Mouse (Mus musculus) spleen, adult 2 months (tissue): ENCODE results near the gene U2af1. TPM values are rescaled to one million over a fixed set of nuclear protein-coding genes. Genes with fewer than 3 reads are reported as not detected.

Source experiments
- DNase-seq, 2 experiments: peaks; one replicate each; pipeline versions ENCODE4 v3.0.0 to v3.0.0-alpha.2; 2012 to 2021; ENCODE audit warnings: low spot score in 2 of 2, low read depth in 1 of 2
- H3K27ac ChIP-seq: fragments of 200-500 bp; 2 replicates; pipeline ENCODE4 v1.5.1; 2012; ENCODE audit warnings: low read length, inconsistent platforms; ENCODE audit not compliant: insufficient read depth
- H3K27me3 ChIP-seq: fragments of 200-500 bp; 2 replicates; pipeline ENCODE4 v1.6.1; 2012; ENCODE audit warnings: mild to moderate bottlenecking, moderate library complexity, low read length, inconsistent platforms; ENCODE audit not compliant: control insufficient read depth, insufficient read depth
- H3K36me3 ChIP-seq: fragments of 200-500 bp; 2 replicates; pipeline ENCODE4 v1.6.1; 2012; ENCODE audit warnings: mild to moderate bottlenecking, low read length, inconsistent platforms; ENCODE audit not compliant: control insufficient read depth, insufficient read depth
- H3K4me1 ChIP-seq: fragments of 200-500 bp; 2 replicates; pipeline ENCODE4 v1.6.1; 2011; ENCODE audit warnings: inconsistent platforms; ENCODE audit not compliant: control insufficient read depth, insufficient read depth, insufficient read length
- H3K4me3 ChIP-seq: fragments of 200-500 bp; 2 replicates; pipeline ENCODE4 v1.5.1; 2011; ENCODE audit warnings: mild to moderate bottlenecking, inconsistent platforms; ENCODE audit not compliant: insufficient read depth, insufficient read length; ENCODE audit errors: extremely low read depth
- CTCF ChIP-seq: fragments of 200-500 bp; IDR thresholded peaks from 2 replicates; pipeline ENCODE4 v1.5.1; 2011; ENCODE audit warnings: mild to moderate bottlenecking, inconsistent platforms; ENCODE audit not compliant: insufficient read depth, insufficient read length, insufficient replicate concordance; ENCODE audit errors: extremely low read depth
- POLR2A ChIP-seq: fragments of 200-500 bp; IDR thresholded peaks from 2 replicates; pipeline ENCODE4 v1.6.1; 2011; ENCODE audit warnings: low read depth, low read length, inconsistent platforms
- WGBS: fragments of 180-500 bp; shearing (Covaris S2); methylation state at CpG from one replicate; pipeline ENCODE4 v1.1.7; 2018; 5-methylcytosine and 5-hydroxymethylcytosine counted together
- polyA plus RNA-seq: library from polyadenylated mRNA; depleted of rRNA; stranded (reverse); fragments of >200 nt; gene quantifications from 2 replicates; pipeline ENCODE4 v1.2.3, GENCODE M21; 2012; rRNA removed

The U2af1 gene
- polyA plus RNA-seq, 1 experiment: 36.2 TPM

GRCm38 (mm10) chr17:31607256-31607951, 51.3 kb downstream of the U2af1 start:
- WGBS: 94% methylated on average over 8 of the region's 8 CpGs
- peaks cover 16% of the 10 kb centered on the region for H3K36me3 ChIP-seq
- DNase-seq: no peak

GRCm38 (mm10) chr17:31606424-31606823, 52.3 kb downstream of the U2af1 start:
- no peak overlapping the region for H3K27ac ChIP-seq
- no peaks in the 10 kb centered on the region for H3K27me3 ChIP-seq
- H3K36me3 ChIP-seq: peaks cover 21% of the 10 kb centered on the region
- no peak for DNase-seq
- no peak overlapping the region for H3K4me3 ChIP-seq
- H3K4me1 ChIP-seq: no peaks in the 10 kb centered on the region
- WGBS: 91% methylated on average over 7 of the region's 7 CpGs
- TF ChIP-seq POLR2A (no peak), CTCF (no peak)

More at GRCm38 (mm10) chr17:31607256-31607951, 51.3 kb downstream of the U2af1 start:
- no peaks in the 10 kb centered on the region for H3K4me1 ChIP-seq
- no peak for TF ChIP-seq POLR2A
- no peak for TF ChIP-seq CTCF
- H3K4me3 ChIP-seq: no peak overlapping the region
- H3K27me3 ChIP-seq: no peaks in the 10 kb centered on the region
- H3K27ac ChIP-seq: no peak overlapping the region

- peaks cover 41% of the 10 kb centered on the region for H3K36me3 ChIP-seq
- no peak for DNase-seq
These were observed 60.1 kb downstream of the U2af1 start for GRCm38 (mm10) chr17:31598593-31598992.

GRCm38 (mm10) chr17:31597957-31598356, 60.7 kb downstream of the U2af1 start:
- Histone ChIP-seq H3K4me3 (no peak overlapping the region), H3K27ac (no peak overlapping the region), H3K4me1 (no peaks in the 10 kb centered on the region), H3K36me3 (peaks cover 42% of the 10 kb centered on the region), H3K27me3 (no peaks in the 10 kb centered on the region)
- no peak for DNase-seq
- 92% methylated on average over 9 of the region's 9 CpGs for WGBS
- no peak for TF ChIP-seq CTCF
- TF ChIP-seq POLR2A: no peak

More at GRCm38 (mm10) chr17:31598593-31598992, 60.1 kb downstream of the U2af1 start:
- TF ChIP-seq CTCF: no peak
- TF ChIP-seq POLR2A: no peak
- Histone ChIP-seq H3K27ac (no peak overlapping the region), H3K4me3 (no peak overlapping the region), H3K4me1 (no peaks in the 10 kb centered on the region), H3K27me3 (no peaks in the 10 kb centered on the region)
- WGBS: 92% methylated on average over 8 of the region's 8 CpGs

Other genes starting within 250 kb of the U2af1 start
- gene Wdr4, start 138.9 kb downstream of the U2af1 start, polyA plus RNA-seq: 24.5 and 24.9 TPM in 2 replicates
- 42.7 and 54.3 TPM in 2 replicates for gene Ndufv3, start 138.8 kb downstream of the U2af1 start, polyA plus RNA-seq
- 18.9 and 28.2 TPM in 2 replicates for gene Pknox1, start 94.2 kb downstream of the U2af1 start, polyA plus RNA-seq
- 7.4 and 9.4 TPM in 2 replicates for gene Cbs, start 21.7 kb downstream of the U2af1 start, polyA plus RNA-seq
- gene Cryaa, start 18.9 kb upstream of the U2af1 start, polyA plus RNA-seq: 0.54 and 0.82 TPM in 2 replicates
- gene Sik1, start 196.9 kb upstream of the U2af1 start, polyA plus RNA-seq: 56.4 and 67.8 TPM in 2 replicates